Mouse (Mus musculus) G1E (cell line): ENCODE measurements around the gene Gm8251.
"Not testable (repeated sequence)": the region's sequence is repeated elsewhere in the genome, so short reads cannot be mapped to it uniquely, and the experiment has no call there.

Source experiments
- CTCF ChIP-seq: IDR thresholded peaks from 2 replicates; pipeline ENCODE4 v1.5.1; 2012; ENCODE audit warnings: low read depth, low read length, inconsistent platforms, mixed read lengths
- GATA1 ChIP-seq: IDR thresholded peaks from 2 replicates; pipeline ENCODE4 v1.6.1; 2012; ENCODE audit warnings: borderline replicate concordance, low read length, inconsistent platforms, mixed read lengths
- GATA2 ChIP-seq: IDR thresholded peaks from 2 replicates; pipeline ENCODE4 v1.6.1; 2012; ENCODE audit warnings: low read depth, low read length, inconsistent platforms, borderline replicate concordance
- POLR2AphosphoS5 ChIP-seq: IDR thresholded peaks from 2 replicates; pipeline ENCODE4 v1.6.1; 2012; ENCODE audit warnings: low read depth, low read length, inconsistent platforms; ENCODE audit not compliant: insufficient replicate concordance

DNA sequence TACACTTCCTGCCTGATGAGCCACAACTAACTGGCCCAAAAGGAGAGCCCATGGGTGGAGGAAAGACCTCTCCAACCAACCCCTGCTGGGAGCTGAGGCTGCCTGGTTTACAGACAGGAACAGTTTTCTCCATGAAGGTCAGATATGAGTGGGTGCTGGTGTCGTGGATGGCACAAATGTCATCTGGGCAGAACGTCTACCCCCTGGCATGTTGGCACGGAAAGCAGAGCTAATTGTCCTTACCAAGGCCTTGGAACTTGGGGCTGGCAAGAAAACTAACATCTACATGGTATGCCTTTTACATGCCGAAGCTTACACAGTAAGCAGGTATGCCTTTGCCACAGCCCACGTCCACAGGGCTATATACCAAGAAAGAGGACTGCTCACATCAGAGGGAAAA is 16.0 kb downstream of the Gm8251 start:
- not testable (repeated sequence) for TF ChIP-seq CTCF, GATA1, GATA2, POLR2AphosphoS5
